Mouse (Mus musculus) embryo, embryonic 10.5 days (tissue): ENCODE results near the gene Jag2.

ENCODE experiments used
- DNase-seq: peaks from one replicate; pipeline ENCODE4 v3.0.0-alpha.2; 2015; ENCODE audit warnings: low spot score

Jag2 gene

GRCm38 (mm10) chr12:112868178-112869087 lies 61.1 kb downstream of the Jag2 start, which contains the start of gene Gpr132:
Gene Gpr132, minus strand, starts transcription at chr12:112868228.
- DNase-seq = no peak

- DNase-seq = no peak
These were observed 62.4 kb downstream of the Jag2 start for GRCm38 (mm10) chr12:112867106-112867674.

GRCm38 (mm10) chr12:112866467-112867080 lies 63.0 kb downstream of the Jag2 start:
- no peak for DNase-seq

- no peak for DNase-seq
These were observed 64.8 kb downstream of the Jag2 start for GRCm38 (mm10) chr12:112864804-112865203.

- DNase-seq = no peak
These were observed 67.7 kb downstream of the Jag2 start for GRCm38 (mm10) chr12:112861911-112862321.

- DNase-seq = no peak
These were observed 68.8 kb downstream of the Jag2 start for GRCm38 (mm10) chr12:112860765-112861164.

- no peak for DNase-seq
These were observed 69.6 kb downstream of the Jag2 start for GRCm38 (mm10) chr12:112859930-112860329.

- no peak for DNase-seq
These were observed 70.8 kb downstream of the Jag2 start for GRCm38 (mm10) chr12:112858581-112859336.
